Mouse (Mus musculus) thymus, adult 2 months (tissue): Measurements from ENCODE around the gene Pck1.

Experiments used
- CTCF ChIP-seq: fragments of 200-500 bp; IDR thresholded peaks from 2 replicates; pipeline ENCODE4 v1.5.1; 2012; ENCODE audit warnings: mild to moderate bottlenecking, control low read depth, low read length, moderate library complexity, borderline replicate concordance; ENCODE audit not compliant: control insufficient read depth, poor library complexity, insufficient read depth; ENCODE audit errors: extremely low read depth
- POLR2A ChIP-seq: fragments of 200-500 bp; IDR thresholded peaks from 2 replicates; pipeline ENCODE4 v1.6.1; 2012; ENCODE audit warnings: mild to moderate bottlenecking, low read length, control low read depth, moderate library complexity; ENCODE audit not compliant: control insufficient read depth, poor library complexity, insufficient read depth; ENCODE audit errors: extremely low read depth

- no peak for TF ChIP-seq POLR2A
- TF ChIP-seq CTCF: no peak
Observed at GRCm38 (mm10) chr2:173168411-173168851, 15.6 kb downstream of the Pck1 start.
